15 mouse cellular contexts compared by ENCODE assay signal in the genomic region with DNA sequence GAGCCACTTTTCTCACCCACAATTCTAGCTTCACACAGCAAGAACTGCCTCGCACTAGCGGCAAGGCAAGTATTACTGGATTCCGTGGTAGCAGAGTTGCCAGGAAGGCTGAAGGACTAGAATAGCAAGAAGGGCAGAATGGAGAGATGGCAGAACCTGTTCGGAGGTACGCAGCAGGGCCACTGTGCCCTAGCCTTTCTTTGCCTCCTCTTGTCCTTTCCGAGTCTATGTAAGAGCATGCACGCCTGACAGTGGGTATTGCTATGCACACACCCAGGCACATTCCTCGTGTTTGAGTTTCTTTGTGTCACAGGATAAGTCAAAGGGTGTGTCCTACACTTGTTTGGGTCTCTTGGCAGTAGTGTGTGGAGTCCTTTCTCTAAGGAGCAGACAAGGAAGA.
A peak's percentile ranks its signal among the peaks of the same experiment; 100 is the strongest.
DNase-seq lines count a peak whose midpoint lies in the region; ATAC-seq and TF ChIP-seq lines count a peak whose summit lies in the region.
"Had no signal": no experiment of that assay in that cellular context is flagged by ENCODE, and none has a peak within 500 bp of the region (broad histone marks: within the 10 kb centered on the region; RNA-seq: fewer than 3 reads in every experiment).

No protein-coding gene starts in this region.

- ATAC-seq in liver, postnatal 0 days: no peak
- ATAC-seq in liver, embryonic 12.5 days: no peak
- peak; percentile 77 for ATAC-seq in stomach, postnatal 0 days (ENCODE audit: low FRiP score, low TSS enrichment)

- no peak for TF ChIP-seq EP300 in liver, postnatal 0 days (IDR thresholded peaks at IDR 0.05; ENCODE audit: low read depth)
- TF ChIP-seq EP300 in stomach, postnatal 0 days (optimal IDR thresholded peaks at IDR 0.05): peak; percentile 94

- no peak overlapping the region for H3K4me3 ChIP-seq in liver, postnatal 0 days (ENCODE audit: low read depth, low read length)
- no peak overlapping the region for H3K4me3 ChIP-seq in liver, embryonic 12.5 days
- H3K4me3 ChIP-seq in stomach, postnatal 0 days (ENCODE audit: low read depth, low read length): no peak overlapping the region
- H3K4me3 ChIP-seq: forebrain, embryonic 12.5 days; hindbrain, embryonic 15.5 days; neural tube, embryonic 13.5 days had no signal

- no peaks in the 10 kb centered on the region for H3K36me3 ChIP-seq in liver, postnatal 0 days (replicated peaks; ENCODE audit: insufficient read depth, low read length)
- no peaks in the 10 kb centered on the region for H3K36me3 ChIP-seq in liver, embryonic 12.5 days
- H3K36me3 ChIP-seq in stomach, postnatal 0 days (ENCODE audit: control insufficient read depth, insufficient read depth, low read length): no peaks in the 10 kb centered on the region
- H3K36me3 ChIP-seq: forebrain, embryonic 12.5 days; hindbrain, embryonic 15.5 days; neural tube, embryonic 13.5 days had no signal

- DNase-seq in heart, adult 9 months (ENCODE audit: low spot score in 2 of 2): peak; percentile 22 to 39
- DNase-seq in heart, postnatal 4 days: no peak
- DNase-seq in liver, postnatal 0 days: no peak
- peak; percentile 43 for DNase-seq in urinary bladder, postnatal 25 days (ENCODE audit: low spot score)
- no peak for DNase-seq in urinary bladder, postnatal 4 days (ENCODE audit: low spot score in 2 of 2)
- no peak for DNase-seq in stomach, postnatal 0 days (ENCODE audit: low spot score)
- DNase-seq in kidney, postnatal 25 days: no peak
- DNase-seq: cerebellum, adult 9-10 months; layer of hippocampus, adult 9-11 months; left cerebral cortex, postnatal 4 days; midbrain, embryonic 14.5 days had no signal

- WGBS in liver, postnatal 0 days (ENCODE audit: insufficient replicate concordance): 82% methylated on average over 8 of the region's 8 CpGs
- 82% methylated on average over 8 of the region's 8 CpGs for WGBS in liver, embryonic 12.5 days (ENCODE audit: insufficient replicate concordance)
- 47% methylated on average over 8 of the region's 8 CpGs for WGBS in stomach, postnatal 0 days

- H3K9ac ChIP-seq in liver, postnatal 0 days (replicated peaks): no peak overlapping the region
- H3K9ac ChIP-seq in liver, embryonic 12.5 days: no peak overlapping the region
- H3K9ac ChIP-seq in stomach, postnatal 0 days (ENCODE audit: low read length): no peak overlapping the region
- H3K9ac ChIP-seq: forebrain, embryonic 12.5 days; hindbrain, embryonic 15.5 days; neural tube, embryonic 13.5 days had no signal

- no peaks in the 10 kb centered on the region for H3K27me3 ChIP-seq in liver, postnatal 0 days (ENCODE audit: insufficient read depth, low read length)
- no peaks in the 10 kb centered on the region for H3K27me3 ChIP-seq in liver, embryonic 12.5 days (replicated peaks)
- no peaks in the 10 kb centered on the region for H3K27me3 ChIP-seq in stomach, postnatal 0 days (ENCODE audit: control insufficient read depth, insufficient read depth, low read length)
- H3K27me3 ChIP-seq: forebrain, embryonic 12.5 days; hindbrain, embryonic 15.5 days; neural tube, embryonic 13.5 days had no signal

- no peak for TF ChIP-seq CTCF in liver, postnatal 0 days (IDR thresholded peaks at IDR 0.05; ENCODE audit: low read depth)
- no peak for TF ChIP-seq CTCF in stomach, postnatal 0 days (IDR thresholded peaks at IDR 0.05; ENCODE audit: low read depth)

- peaks cover 49% of the 10 kb centered on the region for H3K4me1 ChIP-seq in liver, postnatal 0 days (ENCODE audit: insufficient read depth)
- peaks cover 81% of the 10 kb centered on the region for H3K4me1 ChIP-seq in liver, embryonic 12.5 days
- H3K4me1 ChIP-seq in stomach, postnatal 0 days (replicated peaks; ENCODE audit: control insufficient read depth, insufficient read depth): peaks cover 12% of the 10 kb centered on the region; the same call in 1 of the 2 replicates

- 0 out of 2 replicates have a peak overlapping the region, but pooled peaks have one; percentile 13 for H3K27ac ChIP-seq in liver, postnatal 0 days (ENCODE audit: low read depth)
- no peak overlapping the region for H3K27ac ChIP-seq in liver, embryonic 12.5 days
- peak overlapping the region; percentile 82 for H3K27ac ChIP-seq in stomach, postnatal 0 days (replicated peaks)
- H3K27ac ChIP-seq: forebrain, embryonic 12.5 days; hindbrain, embryonic 15.5 days had no signal

- no peak overlapping the region for H3K4me2 ChIP-seq in liver, postnatal 0 days (ENCODE audit: low read depth, low read length)
- no peak overlapping the region for H3K4me2 ChIP-seq in liver, embryonic 12.5 days
- peak overlapping the region; percentile 20; the same call in 1 of the 2 replicates for H3K4me2 ChIP-seq in stomach, postnatal 0 days (replicated peaks; ENCODE audit: low read depth)
- H3K4me2 ChIP-seq: forebrain, embryonic 12.5 days; hindbrain, embryonic 15.5 days; neural tube, embryonic 13.5 days had no signal

- no peaks in the 10 kb centered on the region for H3K9me3 ChIP-seq in liver, postnatal 0 days (ENCODE audit: low read length)
- no peaks in the 10 kb centered on the region for H3K9me3 ChIP-seq in liver, embryonic 12.5 days (replicated peaks)
- no peaks in the 10 kb centered on the region for H3K9me3 ChIP-seq in stomach, postnatal 0 days (ENCODE audit: control insufficient read depth, low read length)
- H3K9me3 ChIP-seq: forebrain, embryonic 12.5 days; hindbrain, embryonic 15.5 days; neural tube, embryonic 13.5 days had no signal

Comparison
In these comparisons a context has a peak if more than half of its experiments do, and no peak if none do; other contexts are left out.
1. DNase-seq: peak in heart, adult 9 months (2 of 2) and urinary bladder, postnatal 25 days (single experiment); none in heart, postnatal 4 days (single experiment), liver, postnatal 0 days (single experiment), urinary bladder, postnatal 4 days (0 of 2), stomach, postnatal 0 days (single experiment) and kidney, postnatal 25 days (0 of 2).